In genomic region chr3:85301851-85302250, GRCm38 (mm10) we compare ENCODE assay signal across 22 mouse cellular contexts.
DNase-seq lines count a peak whose midpoint lies in the region; ATAC-seq and TF ChIP-seq lines count a peak whose summit lies in the region.
"Had no signal": no experiment of that assay in that cellular context is flagged by ENCODE, and none has a peak within 500 bp of the region (broad histone marks: within the 10 kb centered on the region; RNA-seq: fewer than 3 reads in every experiment).

No protein-coding gene starts in this region.

- no peak for TF ChIP-seq CTCF in heart, adult 2 months (IDR thresholded peaks at IDR 0.05)
- TF ChIP-seq CTCF in lung, embryonic 14.5 days (IDR thresholded peaks at IDR 0.05; ENCODE audit: low read depth) = no peak

- no peak for TF ChIP-seq EP300 in heart, adult 2 months (IDR thresholded peaks at IDR 0.05; ENCODE audit: insufficient read depth, low read depth, low read length)

- no peaks in the 10 kb centered on the region for H3K27me3 ChIP-seq in heart, adult 2 months (ENCODE audit: control insufficient read depth, insufficient read depth, low read length)
- no peaks in the 10 kb centered on the region for H3K27me3 ChIP-seq in lung, embryonic 14.5 days (ENCODE audit: insufficient read depth, low read length)
- H3K27me3 ChIP-seq: embryonic facial prominence, embryonic 12.5 days; embryonic facial prominence, embryonic 15.5 days; heart, embryonic 13.5 days; hindbrain, embryonic 12.5 days; hindbrain, embryonic 15.5 days; intestine, embryonic 15.5 days had no signal

- ATAC-seq in lung, embryonic 14.5 days (ENCODE audit: insufficient read depth) = no peak
- ATAC-seq: activated CD4-positive, CD25-positive, alpha-beta regulatory T cell, adult 4 months; CD4-positive, CD25-positive, alpha-beta regulatory T cell, adult 4 months; forebrain, embryonic 14.5 days; forebrain, postnatal 0 days; intestine, embryonic 15.5 days had no signal

- H3K36me3 ChIP-seq in heart, adult 2 months (ENCODE audit: control insufficient read depth, insufficient read depth, low read length) = no peaks in the 10 kb centered on the region
- H3K36me3 ChIP-seq in lung, embryonic 14.5 days (ENCODE audit: insufficient read depth) = no peaks in the 10 kb centered on the region
- H3K36me3 ChIP-seq: embryonic facial prominence, embryonic 12.5 days; embryonic facial prominence, embryonic 15.5 days; heart, embryonic 10.5 days; heart, embryonic 13.5 days; hindbrain, embryonic 12.5 days; hindbrain, embryonic 15.5 days; intestine, embryonic 15.5 days had no signal

- no peaks in the 10 kb centered on the region for H3K9me3 ChIP-seq in lung, embryonic 14.5 days (ENCODE audit: low read depth, low read length)
- H3K9me3 ChIP-seq: embryonic facial prominence, embryonic 12.5 days; embryonic facial prominence, embryonic 15.5 days; heart, embryonic 10.5 days; hindbrain, embryonic 15.5 days; intestine, embryonic 15.5 days had no signal

- 22% methylated on average over 3 of the region's 3 CpGs for WGBS in heart, adult 2 months
- WGBS in lung, embryonic 14.5 days = 48% methylated on average over 3 of the region's 3 CpGs

- H3K79me2 ChIP-seq in heart, adult 2 months (replicated peaks; ENCODE audit: control insufficient read depth, insufficient read depth, low read length) = no peaks in the 10 kb centered on the region

- H3K4me3 ChIP-seq in heart, adult 2 months = no peak overlapping the region
- no peak overlapping the region for H3K4me3 ChIP-seq in lung, embryonic 14.5 days (ENCODE audit: low read depth, low read length)
- H3K4me3 ChIP-seq: embryonic facial prominence, embryonic 12.5 days; embryonic facial prominence, embryonic 15.5 days; gastrocnemius, adult 2 months; heart, embryonic 10.5 days; heart, embryonic 13.5 days; hindbrain, embryonic 12.5 days; hindbrain, embryonic 15.5 days; intestine, embryonic 15.5 days had no signal

- no peaks in the 10 kb centered on the region for H3K4me1 ChIP-seq in heart, adult 2 months (ENCODE audit: control insufficient read depth, insufficient read depth, low read length)
- no peaks in the 10 kb centered on the region for H3K4me1 ChIP-seq in lung, embryonic 14.5 days (ENCODE audit: insufficient read depth)
- H3K4me1 ChIP-seq: embryonic facial prominence, embryonic 12.5 days; embryonic facial prominence, embryonic 15.5 days; heart, embryonic 10.5 days; heart, embryonic 13.5 days; hindbrain, embryonic 15.5 days; intestine, embryonic 15.5 days had no signal

- H3K4me2 ChIP-seq in lung, embryonic 14.5 days = no peak overlapping the region
- H3K4me2 ChIP-seq: embryonic facial prominence, embryonic 12.5 days; embryonic facial prominence, embryonic 15.5 days; heart, embryonic 13.5 days; hindbrain, embryonic 12.5 days; hindbrain, embryonic 15.5 days; intestine, embryonic 15.5 days had no signal

- no peak overlapping the region for H3K9ac ChIP-seq in heart, adult 2 months (ENCODE audit: low read depth, low read length)
- H3K9ac ChIP-seq in lung, embryonic 14.5 days = no peak overlapping the region
- H3K9ac ChIP-seq: embryonic facial prominence, embryonic 12.5 days; embryonic facial prominence, embryonic 15.5 days; forebrain, postnatal 0 days; heart, embryonic 13.5 days; hindbrain, embryonic 12.5 days; hindbrain, embryonic 15.5 days; intestine, embryonic 15.5 days had no signal

- intact Hi-C loops in heart, adult 2 months (cut with DNase I) = no loop called here

- TF ChIP-seq POLR2A in heart, adult 2 months (IDR thresholded peaks at IDR 0.05; ENCODE audit: insufficient read depth, low read depth, low read length) = no peak

- H3K27ac ChIP-seq in heart, adult 2 months = no peak overlapping the region
- H3K27ac ChIP-seq in lung, embryonic 14.5 days (ENCODE audit: low read depth) = no peak overlapping the region
- H3K27ac ChIP-seq: embryonic facial prominence, embryonic 12.5 days; embryonic facial prominence, embryonic 15.5 days; gastrocnemius, adult 2 months; heart, embryonic 10.5 days; heart, embryonic 13.5 days; hindbrain, embryonic 12.5 days; intestine, embryonic 15.5 days had no signal

- DNase-seq in heart, adult 11 months = peak; percentile 52
- no peak for DNase-seq in heart, adult 2 months
- DNase-seq in lung, embryonic 14.5 days = peak; percentile 26
- DNase-seq in lung, postnatal 14 days = no peak
- peak; percentile 19 for DNase-seq in Muller cell, postnatal 12 days (ENCODE audit: inconsistent ontology term)
- DNase-seq in adrenal gland, postnatal 25 days = no peak
- DNase-seq: adrenal gland, adult 8-10 months; cerebellum, adult 8-10 months; forebrain, postnatal 0 days; gastrocnemius, adult 2 months; gastrocnemius, postnatal 14 days; heart, adult 18-20 months had no signal

Comparison
In these comparisons a context has a peak if more than half of its experiments do, and no peak if none do; other contexts are left out.
1. DNase-seq: peak in heart, adult 11 months (single experiment), lung, embryonic 14.5 days (single experiment) and Muller cell, postnatal 12 days (single experiment); none in heart, adult 2 months (0 of 2), lung, postnatal 14 days (single experiment) and adrenal gland, postnatal 25 days (single experiment).